Mouse (Mus musculus): Measurements from ENCODE around the gene Plekha7.

Gene Plekha7

GRCm38 (mm10) chr7:116188391-116188790 lies 119.8 kb downstream of the Plekha7 start:
- ATAC-seq (ENCODE audit: low TSS enrichment): no peak

GRCm38 (mm10) chr7:116187521-116187920 lies 120.7 kb downstream of the Plekha7 start:
- ATAC-seq (ENCODE audit: low TSS enrichment): no peak

GRCm38 (mm10) chr7:116186847-116187246 lies 121.3 kb downstream of the Plekha7 start:
- 0 out of 2 replicates have a peak, but pooled peaks have one; percentile 0 for ATAC-seq (ENCODE audit: low TSS enrichment)

- no peak for ATAC-seq (ENCODE audit: low TSS enrichment)
These were observed 122.0 kb downstream of the Plekha7 start for GRCm38 (mm10) chr7:116186156-116186555.

GRCm38 (mm10) chr7:116184358-116185057 lies 123.7 kb downstream of the Plekha7 start:
- no peak for ATAC-seq (ENCODE audit: low TSS enrichment)

GRCm38 (mm10) chr7:116182451-116182850 lies 125.7 kb downstream of the Plekha7 start:
- ATAC-seq (ENCODE audit: low TSS enrichment): no peak

- ATAC-seq (ENCODE audit: low TSS enrichment): peak; percentile 75
These were observed 126.7 kb downstream of the Plekha7 start for GRCm38 (mm10) chr7:116181444-116181946.

GRCm38 (mm10) chr7:116178916-116179315 lies 129.3 kb downstream of the Plekha7 start:
- ATAC-seq (ENCODE audit: low TSS enrichment): no peak

GRCm38 (mm10) chr7:116172774-116173173 lies 135.4 kb downstream of the Plekha7 start:
- no peak for ATAC-seq (ENCODE audit: low TSS enrichment)

- no peak for ATAC-seq (ENCODE audit: low TSS enrichment)
These were observed 138.8 kb downstream of the Plekha7 start for GRCm38 (mm10) chr7:116169426-116169825.

GRCm38 (mm10) chr7:116168224-116168623 lies 140.0 kb downstream of the Plekha7 start:
- ATAC-seq (ENCODE audit: low TSS enrichment): no peak

- ATAC-seq (ENCODE audit: low TSS enrichment): no peak
These were observed 143.9 kb downstream of the Plekha7 start for GRCm38 (mm10) chr7:116164232-116164631.

- ATAC-seq (ENCODE audit: low TSS enrichment): peak; percentile 83
These were observed 146.6 kb downstream of the Plekha7 start for GRCm38 (mm10) chr7:116161544-116161943.

GRCm38 (mm10) chr7:116156894-116157143 lies 151.4 kb downstream of the Plekha7 start:
- no peak for ATAC-seq (ENCODE audit: low TSS enrichment)

- no peak for ATAC-seq (ENCODE audit: low TSS enrichment)
These were observed 151.9 kb downstream of the Plekha7 start for GRCm38 (mm10) chr7:116156072-116156893.

GRCm38 (mm10) chr7:116153781-116154368 lies 154.3 kb downstream of the Plekha7 start:
- no peak for ATAC-seq (ENCODE audit: low TSS enrichment)

- no peak for ATAC-seq (ENCODE audit: low TSS enrichment)
These were observed 158.6 kb downstream of the Plekha7 start for GRCm38 (mm10) chr7:116149568-116149967.

- peak; percentile 73 for ATAC-seq (ENCODE audit: low TSS enrichment)
These were observed 161.1 kb downstream of the Plekha7 start for GRCm38 (mm10) chr7:116147114-116147513.

GRCm38 (mm10) chr7:116145030-116145429 lies 163.1 kb downstream of the Plekha7 start:
- no peak for ATAC-seq (ENCODE audit: low TSS enrichment)

- no peak for ATAC-seq (ENCODE audit: low TSS enrichment)
These were observed 170.5 kb downstream of the Plekha7 start for GRCm38 (mm10) chr7:116137671-116138070.

- ATAC-seq (ENCODE audit: low TSS enrichment): no peak
These were observed 171.0 kb downstream of the Plekha7 start for GRCm38 (mm10) chr7:116137149-116137548.

GRCm38 (mm10) chr7:116134413-116135292 lies 173.5 kb downstream of the Plekha7 start:
- ATAC-seq (ENCODE audit: low TSS enrichment): peak; percentile 82

Data from frontal cortex, adult (tissue).